Mouse (Mus musculus) forebrain, postnatal 0 days (tissue): ENCODE results near the gene Tnr. TPM values are rescaled to one million over a fixed set of nuclear protein-coding genes. Genes with fewer than 3 reads are reported as not detected.
A peak's percentile ranks its signal among the peaks of the same experiment; 100 is the strongest.

Source experiments
- ATAC-seq: fragments of 200-750 bp; cut with Nextera tagmentation; 2 replicates; pipeline ENCODE4 v1.8.0; 2017; ENCODE audit warnings: mild to moderate bottlenecking, moderate library complexity
- DNase-seq: peaks from one replicate; pipeline ENCODE4 v3.0.0-alpha.2; 2015
- H3K27ac ChIP-seq: fragments of 300-500 bp; sonication (generic); 2 replicates; pipeline ENCODE4 v1.5.1; 2014; ENCODE audit warnings: low read depth, mild to moderate bottlenecking, antibody characterized with exemption, low read length, moderate library complexity, mixed read lengths
- H3K27me3 ChIP-seq: fragments of 300-500 bp; sonication (generic); 2 replicates; pipeline ENCODE4 v1.6.1; 2014; ENCODE audit warnings: mild to moderate bottlenecking, low read length, mixed read lengths; ENCODE audit not compliant: insufficient read depth
- H3K36me3 ChIP-seq: fragments of 300-500 bp; sonication (generic); 2 replicates; pipeline ENCODE4 v1.6.1; 2014; ENCODE audit warnings: mild to moderate bottlenecking, moderate library complexity; ENCODE audit not compliant: insufficient read depth
- H3K4me1 ChIP-seq: fragments of 300-500 bp; sonication (generic); 2 replicates; pipeline ENCODE4 v1.6.1; 2014; ENCODE audit warnings: antibody characterized with exemption; ENCODE audit not compliant: insufficient read depth
- H3K4me2 ChIP-seq: fragments of 300-500 bp; sonication (generic); 2 replicates; pipeline ENCODE4 v1.6.1; 2014; ENCODE audit warnings: low read depth, mild to moderate bottlenecking, moderate library complexity
- H3K4me3 ChIP-seq: fragments of 300-500 bp; sonication (generic); 2 replicates; pipeline ENCODE4 v1.5.1; 2014; ENCODE audit warnings: low read depth, low read length, mixed read lengths
- H3K9ac ChIP-seq: fragments of 300-500 bp; sonication (generic); 2 replicates; pipeline ENCODE4 v1.6.1; 2014; ENCODE audit warnings: mild to moderate bottlenecking
- H3K9me3 ChIP-seq: fragments of 300-500 bp; sonication (generic); 2 replicates; pipeline ENCODE4 v1.6.1; 2016; ENCODE audit warnings: low read length
- CTCF ChIP-seq: sonication (generic); IDR thresholded peaks from 2 replicates; pipeline ENCODE4 v1.5.1; 2016; ENCODE audit warnings: antibody characterized with exemption, control low read depth, low read depth
- WGBS: fragments of 180-500 bp; shearing (Covaris S2); extraction: QIAGEN DNeasy Blood & Tissue Kit; methylation state at CpG from one replicate; pipeline ENCODE4 v1.1.7; 2014; 5-methylcytosine and 5-hydroxymethylcytosine counted together
- polyA plus RNA-seq: library from polyadenylated mRNA; unstranded; fragments of >200 nt; fragmentation: Nextera tagmentation; extraction: Ambion mirVana; gene quantifications from 2 replicates; pipeline ENCODE4 v1.2.1, GENCODE M21; 2015
- total RNA-seq: library from RNA; depleted of rRNA; stranded (reverse); fragments of >200 nt; gene quantifications from 2 replicates; pipeline ENCODE4 v1.2.3, GENCODE M21; 2014

The Tnr gene
- total and polyA plus RNA-seq, 2 experiments from 2014 or later = 4.1 to 45.7 TPM

DNA sequence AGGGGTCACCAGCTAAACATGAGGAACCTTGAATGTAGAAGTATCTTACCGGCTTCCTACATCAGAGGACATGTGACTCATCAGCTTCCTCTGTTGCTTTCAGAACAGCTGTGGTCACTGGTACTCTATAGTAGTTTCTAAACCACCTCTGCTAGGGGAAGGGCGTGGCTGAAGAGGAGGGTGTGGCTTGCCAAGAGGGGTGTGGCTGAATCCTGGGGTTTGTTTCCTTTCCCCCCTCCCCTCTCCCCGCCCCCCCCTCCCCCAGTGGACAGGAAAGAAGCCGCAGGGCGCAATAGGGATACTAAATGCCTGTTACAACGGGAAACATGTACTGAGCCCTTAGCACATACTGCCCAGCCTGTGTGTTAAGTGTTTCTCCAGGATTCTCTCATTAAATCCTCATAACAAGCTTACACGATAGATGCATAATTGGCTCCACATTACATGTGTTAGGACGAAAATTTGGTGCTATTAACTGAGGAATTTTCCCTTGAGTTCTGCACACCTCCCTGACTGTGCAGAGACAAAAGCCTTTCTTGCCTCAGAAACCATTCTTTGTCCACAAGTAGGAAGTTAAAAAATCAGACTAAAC, 289.3 kb downstream of the Tnr start:
- H3K27ac ChIP-seq = peak overlapping the region; percentile 59
- peaks cover 10% of the 10 kb centered on the region; the same call in 1 of the 2 replicates for H3K4me1 ChIP-seq
- DNase-seq (no peak), ATAC-seq (peak; percentile 63)
- no peak overlapping the region for H3K9ac ChIP-seq
- no peak for TF ChIP-seq CTCF
- WGBS = 6% methylated on average over 8 of the region's 8 CpGs
- H3K4me3 ChIP-seq = no peak overlapping the region
- H3K9me3 ChIP-seq = no peaks in the 10 kb centered on the region
- H3K36me3 ChIP-seq = no peaks in the 10 kb centered on the region
- no peak overlapping the region for H3K4me2 ChIP-seq
- no peaks in the 10 kb centered on the region for H3K27me3 ChIP-seq

DNA sequence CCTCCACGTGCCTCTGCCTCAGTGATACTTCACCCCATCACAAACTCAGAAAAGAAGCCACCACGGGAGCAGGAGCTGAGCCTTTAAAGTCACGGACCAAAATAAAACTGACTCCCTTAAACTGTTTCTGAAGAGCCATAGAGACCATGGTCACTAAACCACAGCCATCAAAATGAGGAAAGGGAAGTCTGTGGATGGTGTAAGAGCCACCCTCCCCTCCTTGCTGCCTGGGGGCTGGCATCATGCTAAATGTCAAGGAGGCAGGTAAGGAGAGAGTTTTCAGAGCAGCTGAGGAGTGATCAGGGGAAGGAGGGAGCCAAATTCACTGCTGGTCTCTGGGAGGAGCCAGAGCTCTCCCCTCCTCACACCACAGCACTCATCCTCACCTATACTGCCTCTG, 290.8 kb downstream of the Tnr start:
- no peak overlapping the region for H3K4me3 ChIP-seq
- no peak overlapping the region for H3K27ac ChIP-seq
- H3K9ac ChIP-seq = no peak overlapping the region
- 36% methylated on average over 3 of the region's 3 CpGs for WGBS
- DNase-seq (no peak), ATAC-seq (no peak)
- no peaks in the 10 kb centered on the region for H3K9me3 ChIP-seq
- no peak overlapping the region for H3K4me2 ChIP-seq
- no peaks in the 10 kb centered on the region for H3K36me3 ChIP-seq
- TF ChIP-seq CTCF = no peak
- peaks cover 10% of the 10 kb centered on the region; the same call in 1 of the 2 replicates for H3K4me1 ChIP-seq
- no peaks in the 10 kb centered on the region for H3K27me3 ChIP-seq

DNA sequence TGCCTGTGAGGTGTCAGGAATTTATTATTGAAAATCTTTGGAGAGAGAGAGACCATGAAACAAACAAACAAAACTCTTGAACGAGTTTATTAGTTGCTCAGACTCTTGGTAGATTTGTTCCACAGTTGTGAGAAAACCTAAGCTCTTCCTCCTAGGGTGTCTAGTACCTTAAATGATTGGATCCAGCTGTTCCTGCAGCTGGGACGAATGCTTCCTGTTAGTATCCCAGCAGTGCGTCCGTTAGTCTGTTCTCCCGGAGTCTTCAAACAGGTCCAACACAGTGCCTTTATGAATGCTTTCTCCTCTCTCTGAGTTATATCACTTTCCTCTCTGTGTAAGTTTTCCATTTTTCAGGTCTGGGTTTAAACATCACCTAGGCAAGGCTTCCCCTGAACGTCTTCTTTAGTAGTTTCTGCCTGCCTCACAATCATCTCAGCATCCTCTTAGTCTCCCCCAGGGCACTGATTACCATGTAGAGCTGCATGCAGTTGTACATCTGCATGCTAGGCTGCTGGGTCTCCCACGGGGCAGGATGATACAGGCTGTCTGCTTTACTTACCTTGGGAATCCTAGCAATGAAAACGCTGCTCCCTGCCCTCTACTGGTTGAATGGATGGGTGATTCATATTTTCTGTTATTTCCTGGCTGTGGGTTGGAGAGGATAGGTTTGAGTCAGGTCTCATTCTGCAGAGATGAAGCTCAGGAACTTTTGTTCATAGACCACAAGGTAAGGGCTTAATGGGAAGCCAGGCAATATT, 293.2 kb downstream of the Tnr start:
- Histone ChIP-seq H3K9me3 (no peaks in the 10 kb centered on the region), H3K9ac (no peak overlapping the region), H3K27me3 (no peaks in the 10 kb centered on the region), H3K4me2 (no peak overlapping the region), H3K4me1 (peaks cover 16% of the 10 kb centered on the region; the same call in 1 of the 2 replicates), H3K27ac (no peak overlapping the region), H3K36me3 (no peaks in the 10 kb centered on the region), H3K4me3 (no peak overlapping the region)
- DNase-seq (no peak), ATAC-seq (peak; percentile 30; the same call in 1 of the 2 replicates)
- 49% methylated on average over 8 of the region's 8 CpGs for WGBS
- peak; percentile 53 for TF ChIP-seq CTCF

GRCm38 (mm10) chr1:159819511-159819910, 295.9 kb downstream of the Tnr start:
- no peak overlapping the region for H3K4me2 ChIP-seq
- H3K27ac ChIP-seq = 0 out of 2 replicates have a peak overlapping the region, but pooled peaks have one; percentile 21
- DNase-seq (no peak), ATAC-seq (no peak)
- TF ChIP-seq CTCF = no peak
- peaks cover 13% of the 10 kb centered on the region for H3K4me1 ChIP-seq
- H3K27me3 ChIP-seq = no peaks in the 10 kb centered on the region
- 31% methylated on average over 3 of the region's 3 CpGs for WGBS
- H3K36me3 ChIP-seq = no peaks in the 10 kb centered on the region
- no peaks in the 10 kb centered on the region for H3K9me3 ChIP-seq
- H3K4me3 ChIP-seq = no peak overlapping the region
- H3K9ac ChIP-seq = no peak overlapping the region; the same call in 1 of the 2 replicates

GRCm38 (mm10) chr1:159822416-159822815, 298.8 kb downstream of the Tnr start:
- Histone ChIP-seq H3K27ac (peak overlapping the region; percentile 83), H3K4me2 (no peak overlapping the region), H3K4me1 (peaks cover 13% of the 10 kb centered on the region), H3K36me3 (no peaks in the 10 kb centered on the region), H3K9ac (no peak overlapping the region), H3K9me3 (no peaks in the 10 kb centered on the region), H3K4me3 (no peak overlapping the region), H3K27me3 (no peaks in the 10 kb centered on the region)
- 42% methylated on average over 2 of the region's 2 CpGs for WGBS
- DNase-seq (peak; percentile 79), ATAC-seq (peak; percentile 93)
- TF ChIP-seq CTCF = no peak

GRCm38 (mm10) chr1:159828531-159828930, 305.0 kb downstream of the Tnr start:
- Histone ChIP-seq H3K9me3 (no peaks in the 10 kb centered on the region), H3K27me3 (no peaks in the 10 kb centered on the region), H3K4me3 (no peak overlapping the region), H3K36me3 (no peaks in the 10 kb centered on the region), H3K4me1 (no peaks in the 10 kb centered on the region), H3K4me2 (no peak overlapping the region), H3K27ac (no peak overlapping the region), H3K9ac (no peak overlapping the region)
- DNase-seq (no peak), ATAC-seq (no peak)
- no peak for TF ChIP-seq CTCF
- WGBS = 89% methylated on average over 2 of the region's 2 CpGs

DNA sequence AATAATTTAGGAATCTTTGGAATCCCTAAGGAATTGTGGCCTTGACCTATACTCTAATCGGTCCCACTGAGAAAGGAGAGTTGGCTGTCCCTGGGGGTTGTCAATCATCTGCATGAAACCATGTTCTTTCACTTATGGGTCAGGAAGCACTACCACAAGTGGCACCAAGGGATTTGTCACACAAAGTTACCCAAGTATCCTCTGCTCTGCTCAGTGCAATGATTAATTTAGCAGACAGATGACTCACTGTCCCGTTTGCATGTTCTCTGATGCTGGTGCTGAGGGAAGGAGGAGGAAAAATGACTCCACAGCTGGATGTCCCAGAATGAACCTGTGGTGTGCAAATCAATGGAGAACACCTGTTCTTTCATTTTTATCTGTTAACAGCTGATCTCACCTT, 309.6 kb downstream of the Tnr start:
- Histone ChIP-seq H3K4me1 (no peaks in the 10 kb centered on the region), H3K27me3 (no peaks in the 10 kb centered on the region), H3K4me2 (no peak overlapping the region), H3K4me3 (no peak overlapping the region), H3K9me3 (no peaks in the 10 kb centered on the region), H3K27ac (no peak overlapping the region), H3K9ac (no peak overlapping the region), H3K36me3 (no peaks in the 10 kb centered on the region)
- no peak for TF ChIP-seq CTCF
- 67% methylated on average over 2 of the region's 2 CpGs for WGBS
- no peak for ATAC-seq
- no peak for DNase-seq
